35 mouse cellular contexts compared by ENCODE assay signal in genomic region chr3:30573549-30573948, GRCm38 (mm10). TPM values are rescaled to one million over a fixed set of nuclear protein-coding genes. Genes with fewer than 3 reads are reported as not detected.
"Had no signal": no experiment of that assay in that cellular context is flagged by ENCODE, and none has a peak within 500 bp of the region (broad histone marks: within the 10 kb centered on the region; RNA-seq: fewer than 3 reads in every experiment).

No protein-coding gene starts in this region.

- H3K4me3 ChIP-seq: gastrocnemius, adult 2 months; heart, embryonic 10.5 days; heart, embryonic 12.5 days; hindbrain, embryonic 10.5 days; hindbrain, embryonic 12.5 days; intestine, embryonic 15.5 days; kidney, embryonic 15.5 days; limb, embryonic 13.5 days; limb, embryonic 15.5 days; liver, embryonic 12.5 days had no signal

- DNase-seq: gastrocnemius, adult 2 months; gastrocnemius, postnatal 10 days; gastrocnemius, postnatal 25 days; heart, adult 18-20 months; heart, postnatal 10 days; heart, postnatal 4 days; kidney, adult 18-20 months; kidney, adult 8-10 months; kidney, postnatal 14 days; kidney, postnatal 36 days; layer of hippocampus, adult 9-11 months; layer of hippocampus, postnatal 36 days; left cerebral cortex, postnatal 4 days had no signal

- H3K27ac ChIP-seq: gastrocnemius, adult 2 months; heart, embryonic 10.5 days; hindbrain, embryonic 10.5 days; hindbrain, embryonic 12.5 days; hindbrain, embryonic 14.5 days; intestine, embryonic 15.5 days; kidney, embryonic 15.5 days; kidney, postnatal 0 days; limb, embryonic 13.5 days; limb, embryonic 15.5 days; liver, embryonic 12.5 days; liver, embryonic 14.5 days had no signal

- H3K9ac ChIP-seq: heart, embryonic 12.5 days; hindbrain, embryonic 12.5 days; hindbrain, embryonic 14.5 days; intestine, embryonic 15.5 days; kidney, embryonic 15.5 days; limb, embryonic 13.5 days; limb, embryonic 15.5 days; liver, embryonic 12.5 days; liver, embryonic 14.5 days had no signal

- ATAC-seq: hindbrain, embryonic 16.5 days; inflammation-experienced regulatory T-cells, adult 6 months; intestine, embryonic 15.5 days; intestine, postnatal 0 days; liver, embryonic 12.5 days had no signal

- H3K4me1 ChIP-seq: heart, embryonic 10.5 days; heart, embryonic 12.5 days; hindbrain, embryonic 10.5 days; intestine, embryonic 15.5 days; kidney, embryonic 15.5 days; limb, embryonic 13.5 days; limb, embryonic 15.5 days; liver, embryonic 12.5 days had no signal

- H3K36me3 ChIP-seq: heart, embryonic 10.5 days; heart, embryonic 12.5 days; hindbrain, embryonic 10.5 days; hindbrain, embryonic 12.5 days; intestine, embryonic 15.5 days; kidney, embryonic 15.5 days; limb, embryonic 13.5 days; limb, embryonic 15.5 days; liver, embryonic 12.5 days had no signal

- H3K27me3 ChIP-seq: heart, embryonic 12.5 days; hindbrain, embryonic 12.5 days; intestine, embryonic 15.5 days; kidney, embryonic 15.5 days; limb, embryonic 13.5 days; limb, embryonic 15.5 days; liver, embryonic 12.5 days had no signal

- H3K4me2 ChIP-seq: heart, embryonic 12.5 days; hindbrain, embryonic 12.5 days; hindbrain, embryonic 14.5 days; intestine, embryonic 15.5 days; kidney, embryonic 15.5 days; limb, embryonic 13.5 days; limb, embryonic 15.5 days; liver, embryonic 12.5 days had no signal

- H3K9me3 ChIP-seq: heart, embryonic 10.5 days; heart, embryonic 12.5 days; hindbrain, embryonic 10.5 days; hindbrain, embryonic 12.5 days; intestine, embryonic 15.5 days; kidney, embryonic 15.5 days; limb, embryonic 13.5 days; limb, embryonic 15.5 days; liver, embryonic 12.5 days had no signal

RNA-seq across cellular contexts. Expression of gene Mecom, which starts 25.7 kb away (rescaled TPM):
- polyA plus RNA-seq: inflammation-experienced regulatory T-cells, adult 6 months had no signal

RNA-seq across cellular contexts. Expression of gene Actrt3, which starts 26.2 kb away (rescaled TPM):
- total RNA-seq: gastrocnemius, adult 2 months; gastrocnemius, postnatal 10 days; gastrocnemius, postnatal 25 days; gastrocnemius, postnatal 4 days; granulocyte monocyte progenitor cell, adult 5-6 weeks; heart, adult 18-20 months; heart, adult 8-10 months; heart, postnatal 10 days; heart, postnatal 25 days; heart, postnatal 4 days; liver, adult 2 months had no signal
- polyA plus RNA-seq: heart, embryonic 10.5 days; heart, embryonic 12.5 days; heart, embryonic 14.5 days; heart, embryonic 16.5 days; hindbrain, embryonic 12.5 days; kidney, embryonic 15.5 days; kidney, postnatal 0 days; limb, embryonic 15.5 days; liver, embryonic 12.5 days; liver, embryonic 14.5 days had no signal
